Mouse (Mus musculus) right cerebral cortex, adult 2 months (tissue): ENCODE data around the gene Olfr482.

Source experiments
- DNase-seq, 2 experiments: peaks; one replicate each; pipeline ENCODE4 v3.0.0; 2021 to 2022; ENCODE audit warnings: low spot score in 2 of 2

The Olfr482 gene

GRCm38 (mm10) chr7:108097486-108097885 is at the start of gene Olfr482:
Gene Olfr482 (minus strand): TSS chr7:108097586.
- no peak for DNase-seq

GRCm38 (mm10) chr7:108127349-108127748 is 30.0 kb upstream of the Olfr482 start, which contains the start of gene Olfr484:
Gene Olfr484 (minus strand): TSS chr7:108127449.
- no peak for DNase-seq

- no peak for DNase-seq
Measured at GRCm38 (mm10) chr7:108121416-108121815, 24.0 kb upstream of the Olfr482 start.

- DNase-seq: no peak
Measured at GRCm38 (mm10) chr7:108120681-108121080, 23.3 kb upstream of the Olfr482 start.

- DNase-seq: no peak
Measured at GRCm38 (mm10) chr7:108100549-108100948, 3.2 kb upstream of the Olfr482 start, which contains the start of gene Olfr483. Gene Olfr483 (plus strand): TSS chr7:108100849.

GRCm38 (mm10) chr7:108079555-108079954 is 17.8 kb downstream of the Olfr482 start, which contains the start of gene Olfr481:
Gene Olfr481 (plus strand): TSS chr7:108079855.
- DNase-seq: no peak

- no peak for DNase-seq
Measured at GRCm38 (mm10) chr7:108067246-108067645, 30.1 kb downstream of the Olfr482 start, which contains the start of gene Olfr480. Gene Olfr480 (minus strand): TSS chr7:108067346.

- DNase-seq: no peak
Measured at GRCm38 (mm10) chr7:108050393-108050792, 47.0 kb downstream of the Olfr482 start, which contains the start of gene Olfr479. Gene Olfr479 (plus strand): TSS chr7:108050693.
